Mouse (Mus musculus): Measurements from ENCODE around the gene Nutf2-ps1.

DNA sequence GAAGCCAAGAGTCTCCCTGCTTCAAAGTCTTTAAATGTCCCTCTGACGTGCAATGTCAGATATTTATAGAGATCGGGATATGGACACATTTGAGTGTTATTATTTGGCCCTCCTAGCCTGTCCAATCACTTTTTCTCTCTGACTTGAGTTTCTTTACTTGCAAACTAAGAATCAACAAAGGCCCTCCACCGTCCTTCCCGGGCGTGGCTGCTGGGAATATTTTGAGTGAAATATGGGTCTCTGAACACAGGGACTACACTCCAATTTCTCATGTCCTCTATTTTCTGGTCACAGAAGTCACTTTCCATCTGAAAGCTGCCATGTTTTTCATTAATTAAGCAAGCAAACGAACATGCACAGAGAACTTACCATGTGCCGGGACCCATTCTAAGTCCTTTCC lies 14.3 kb downstream of the Nutf2-ps1 start:
- TF ChIP-seq CEBPB (IDR thresholded peaks at IDR 0.05; ENCODE audit: insufficient read depth, poor library complexity, severe bottlenecking) (no peak), POLR2A (IDR thresholded peaks at IDR 0.05; ENCODE audit: insufficient read length, low read depth) (no peak), MYOG (IDR thresholded peaks at IDR 0.05; ENCODE audit: control insufficient read depth in 1 of 3, insufficient read depth in 1 of 3, insufficient read length in 2 of 3, low read depth in 2 of 3) (no peak), POLR2AphosphoS2 (IDR thresholded peaks at IDR 0.05; ENCODE audit: insufficient read length, low read depth) (no peak), USF1 (IDR thresholded peaks at IDR 0.05; ENCODE audit: low read depth) (no peak), TCF12 (IDR thresholded peaks at IDR 0.05; ENCODE audit: insufficient read depth, poor library complexity, severe bottlenecking) (no peak), E2F4 (IDR thresholded peaks at IDR 0.05; ENCODE audit: insufficient read depth) (no peak), MYOD1 (IDR thresholded peaks at IDR 0.05; ENCODE audit: control insufficient read depth in 1 of 3, insufficient read length in 2 of 3, low read depth in 2 of 3) (no peak), MAX (IDR thresholded peaks at IDR 0.05; ENCODE audit: low read depth) (no peak), SRF (IDR thresholded peaks at IDR 0.05; ENCODE audit: control insufficient read depth, insufficient read length, low read depth) (no peak), TCF3 (IDR thresholded peaks at IDR 0.05; ENCODE audit: insufficient read length, low read depth) (no peak), REST (IDR thresholded peaks at IDR 0.05; ENCODE audit: insufficient read depth, insufficient read length) (no peak)
